In genomic region chr5:92880393-92880792, GRCm38 (mm10) we compare ENCODE assay signal across 28 mouse cellular contexts.
DNase-seq lines count a peak whose midpoint lies in the region; ATAC-seq and TF ChIP-seq lines count a peak whose summit lies in the region.
"Had no signal": no experiment of that assay in that cellular context is flagged by ENCODE, and none has a peak within 500 bp of the region (broad histone marks: within the 10 kb centered on the region; RNA-seq: fewer than 3 reads in every experiment).

No protein-coding gene starts in this region.

- peak; percentile 56 for DNase-seq in lung, adult 2 months
- peak; percentile 76 for DNase-seq in lung, postnatal 25 days (ENCODE audit: low spot score)
- no peak for DNase-seq in cerebellum, postnatal 36 days
- no peak for DNase-seq in thymus, postnatal 25 days
- DNase-seq: adrenal gland, adult 8-10 months; B cell, adult 2 months; cerebellum, adult 18-20 months; cerebellum, postnatal 25 days; embryo, embryonic 11 days; gastrocnemius, adult 2 months; kidney, adult 2 months; lung, embryonic 14.5 days; midbrain, embryonic 14.5 days; right cerebral cortex, postnatal 25 days had no signal

- TF ChIP-seq POLR2A in lung, adult 2 months (IDR thresholded peaks at IDR 0.05; ENCODE audit: borderline replicate concordance, extremely low read depth, low read depth, low read length) = no peak

- H3K9ac ChIP-seq in intestine, embryonic 16.5 days (ENCODE audit: low read depth, low read length) = no peak overlapping the region
- H3K9ac ChIP-seq in stomach, embryonic 16.5 days (ENCODE audit: low read length) = no peak overlapping the region
- no peak overlapping the region for H3K9ac ChIP-seq in midbrain, embryonic 15.5 days
- H3K9ac ChIP-seq: embryonic facial prominence, embryonic 13.5 days; forebrain, embryonic 12.5 days; limb, embryonic 13.5 days; liver, embryonic 12.5 days; lung, embryonic 14.5 days; neural tube, embryonic 12.5 days had no signal

- peaks cover 15% of the 10 kb centered on the region; the same call in 1 of the 2 replicates for H3K4me1 ChIP-seq in intestine, embryonic 16.5 days (ENCODE audit: control insufficient read depth, insufficient read depth, low read length)
- peaks cover 10% of the 10 kb centered on the region for H3K4me1 ChIP-seq in lung, adult 2 months (ENCODE audit: control insufficient read depth, insufficient read depth, low read length)
- no peaks in the 10 kb centered on the region for H3K4me1 ChIP-seq in stomach, embryonic 16.5 days (ENCODE audit: control insufficient read depth, insufficient read depth, low read length)
- no peaks in the 10 kb centered on the region for H3K4me1 ChIP-seq in midbrain, embryonic 15.5 days
- H3K4me1 ChIP-seq: embryonic facial prominence, embryonic 13.5 days; forebrain, embryonic 12.5 days; limb, embryonic 13.5 days; liver, embryonic 12.5 days; neural tube, embryonic 12.5 days had no signal

- no peak for TF ChIP-seq CTCF in lung, adult 2 months (IDR thresholded peaks at IDR 0.05; ENCODE audit: insufficient read depth, low read length)

- H3K36me3 ChIP-seq in intestine, embryonic 16.5 days (ENCODE audit: control insufficient read depth, insufficient read depth, low read length) = no peaks in the 10 kb centered on the region
- H3K36me3 ChIP-seq in stomach, embryonic 16.5 days (ENCODE audit: control insufficient read depth, insufficient read depth, low read length) = no peaks in the 10 kb centered on the region
- H3K36me3 ChIP-seq in midbrain, embryonic 15.5 days (replicated peaks) = no peaks in the 10 kb centered on the region
- H3K36me3 ChIP-seq: embryonic facial prominence, embryonic 13.5 days; forebrain, embryonic 12.5 days; limb, embryonic 13.5 days; liver, embryonic 12.5 days; neural tube, embryonic 12.5 days had no signal

- no peak overlapping the region for H3K4me3 ChIP-seq in intestine, embryonic 16.5 days (ENCODE audit: low read length)
- H3K4me3 ChIP-seq in lung, adult 2 months (replicated peaks; ENCODE audit: extremely low read depth, low read depth, low read length) = no peak overlapping the region
- no peak overlapping the region for H3K4me3 ChIP-seq in stomach, embryonic 16.5 days (replicated peaks; ENCODE audit: low read length)
- H3K4me3 ChIP-seq in midbrain, embryonic 15.5 days = no peak overlapping the region
- H3K4me3 ChIP-seq: embryonic facial prominence, embryonic 13.5 days; erythroblast, embryonic 14.5 days; forebrain, embryonic 12.5 days; gastrocnemius, adult 2 months; hindbrain, embryonic 10.5 days; layer of hippocampus, adult 2 months; limb, embryonic 13.5 days; liver, embryonic 12.5 days; neural tube, embryonic 12.5 days had no signal

- 57% methylated on average over 2 of the region's 2 CpGs for WGBS in intestine, embryonic 16.5 days
- 50% methylated on average over 2 of the region's 2 CpGs for WGBS in lung, adult 2 months
- WGBS in stomach, embryonic 16.5 days = 67% methylated on average over 2 of the region's 2 CpGs
- WGBS in midbrain, embryonic 15.5 days = 94% methylated on average over 2 of the region's 2 CpGs

- no peaks in the 10 kb centered on the region for H3K9me3 ChIP-seq in intestine, embryonic 16.5 days (ENCODE audit: control insufficient read depth, low read length)
- no peaks in the 10 kb centered on the region for H3K9me3 ChIP-seq in stomach, embryonic 16.5 days (replicated peaks; ENCODE audit: control insufficient read depth, low read length)
- no peaks in the 10 kb centered on the region for H3K9me3 ChIP-seq in midbrain, embryonic 15.5 days
- H3K9me3 ChIP-seq: embryonic facial prominence, embryonic 13.5 days; forebrain, embryonic 12.5 days; hindbrain, embryonic 10.5 days; limb, embryonic 13.5 days; liver, embryonic 12.5 days; neural tube, embryonic 12.5 days had no signal

- no peak overlapping the region for H3K4me2 ChIP-seq in intestine, embryonic 16.5 days (ENCODE audit: low read depth, low read length)
- no peak overlapping the region for H3K4me2 ChIP-seq in stomach, embryonic 16.5 days (ENCODE audit: low read depth, low read length)
- H3K4me2 ChIP-seq in midbrain, embryonic 15.5 days = no peak overlapping the region
- H3K4me2 ChIP-seq: embryonic facial prominence, embryonic 13.5 days; forebrain, embryonic 12.5 days; limb, embryonic 13.5 days; liver, embryonic 12.5 days; lung, embryonic 14.5 days; neural tube, embryonic 12.5 days had no signal

- peak overlapping the region; percentile 70 for H3K27ac ChIP-seq in intestine, embryonic 16.5 days (ENCODE audit: low read length)
- peak overlapping the region; percentile 61; the same call in 1 of the 2 replicates for H3K27ac ChIP-seq in stomach, embryonic 16.5 days (ENCODE audit: low read length)
- no peak overlapping the region for H3K27ac ChIP-seq in midbrain, embryonic 15.5 days
- H3K27ac ChIP-seq: embryonic facial prominence, embryonic 13.5 days; forebrain, embryonic 12.5 days; gastrocnemius, adult 2 months; hindbrain, embryonic 10.5 days; kidney, postnatal 0 days; layer of hippocampus, adult 2 months; limb, embryonic 13.5 days; liver, embryonic 12.5 days; neural tube, embryonic 12.5 days had no signal

- peak; percentile 89 for ATAC-seq in intestine, embryonic 16.5 days
- ATAC-seq in stomach, embryonic 16.5 days (ENCODE audit: insufficient read depth, low FRiP score) = peak; percentile 80
- no peak for ATAC-seq in midbrain, embryonic 15.5 days (replicated peaks)
- ATAC-seq: activated CD4-positive, CD25-positive, alpha-beta regulatory T cell, adult 4 months; hindbrain, embryonic 16.5 days; liver, embryonic 12.5 days had no signal

- H3K27me3 ChIP-seq in intestine, embryonic 16.5 days (replicated peaks; ENCODE audit: control insufficient read depth, insufficient read depth, low read length) = no peaks in the 10 kb centered on the region
- no peaks in the 10 kb centered on the region for H3K27me3 ChIP-seq in stomach, embryonic 16.5 days (ENCODE audit: control insufficient read depth, insufficient read depth, low read length)
- no peaks in the 10 kb centered on the region for H3K27me3 ChIP-seq in midbrain, embryonic 15.5 days (replicated peaks)
- H3K27me3 ChIP-seq: embryonic facial prominence, embryonic 13.5 days; forebrain, embryonic 12.5 days; limb, embryonic 13.5 days; liver, embryonic 12.5 days; neural tube, embryonic 12.5 days had no signal

Comparison
In these comparisons a context has a peak if more than half of its experiments do, and no peak if none do; other contexts are left out.
1. DNase-seq: peak in lung, adult 2 months (single experiment) and lung, postnatal 25 days (single experiment); none in cerebellum, postnatal 36 days (0 of 2) and thymus, postnatal 25 days (single experiment).